Mouse (Mus musculus): ENCODE measurements around the gene D430019H16Rik. TPM values are rescaled to one million over a fixed set of nuclear protein-coding genes. Genes with fewer than 3 reads are reported as not detected.
A peak's percentile ranks its signal among the peaks of the same experiment; 100 is the strongest.

D430019H16Rik gene
- polyA plus RNA-seq, 1 experiment from 2014 or later, result 25.3 TPM

- H3K27me3 ChIP-seq (ENCODE audit: control insufficient read depth, insufficient read depth, low read length), result no peaks in the 10 kb centered on the region
Measured at GRCm38 (mm10) chr12:105498842-105499241, 45.2 kb downstream of the D430019H16Rik start.

GRCm38 (mm10) chr12:105500940-105501339 is 47.3 kb downstream of the D430019H16Rik start:
- H3K9me3 ChIP-seq (ENCODE audit: control insufficient read depth, low read length), result no peaks in the 10 kb centered on the region
- H3K27ac ChIP-seq (replicated peaks; ENCODE audit: low read depth, low read length), result no peak overlapping the region
- no peaks in the 10 kb centered on the region for H3K4me1 ChIP-seq (ENCODE audit: control insufficient read depth, insufficient read depth, low read length)
- DNase-seq (no peak), ATAC-seq (ENCODE audit: low FRiP score, low TSS enrichment) (no peak)
- WGBS, result 69% methylated on average over 5 of the region's 5 CpGs
- H3K36me3 ChIP-seq (ENCODE audit: control insufficient read depth, insufficient read depth, low read length), result no peaks in the 10 kb centered on the region
- H3K9ac ChIP-seq (replicated peaks; ENCODE audit: low read length), result no peak overlapping the region
- H3K27me3 ChIP-seq (ENCODE audit: control insufficient read depth, insufficient read depth, low read length), result no peaks in the 10 kb centered on the region
- no peak overlapping the region for H3K4me3 ChIP-seq (replicated peaks; ENCODE audit: low read depth, low read length)
- no peak overlapping the region for H3K4me2 ChIP-seq (ENCODE audit: low read length)

More at GRCm38 (mm10) chr12:105498842-105499241, 45.2 kb downstream of the D430019H16Rik start:
- no peak for ATAC-seq (ENCODE audit: low FRiP score, low TSS enrichment)
- no peaks in the 10 kb centered on the region for H3K4me1 ChIP-seq (ENCODE audit: control insufficient read depth, insufficient read depth, low read length)
- H3K4me2 ChIP-seq (ENCODE audit: low read length), result no peak overlapping the region
- H3K27ac ChIP-seq (replicated peaks; ENCODE audit: low read depth, low read length), result no peak overlapping the region
- H3K9ac ChIP-seq (replicated peaks; ENCODE audit: low read length), result no peak overlapping the region
- no peak overlapping the region for H3K4me3 ChIP-seq (replicated peaks; ENCODE audit: low read depth, low read length)
- H3K36me3 ChIP-seq (ENCODE audit: control insufficient read depth, insufficient read depth, low read length), result 0 out of 2 replicates have a peak, but pooled peaks cover 4% of the 10 kb centered on the region
- DNase-seq, result no peak
- WGBS, result 80% methylated on average over 4 of the region's 4 CpGs
- H3K9me3 ChIP-seq (ENCODE audit: control insufficient read depth, low read length), result no peaks in the 10 kb centered on the region

GRCm38 (mm10) chr12:105504736-105505135 is 51.1 kb downstream of the D430019H16Rik start:
- DNase-seq (peak; percentile 27), ATAC-seq (ENCODE audit: low FRiP score, low TSS enrichment) (no peak)
- no peak overlapping the region for H3K27ac ChIP-seq (replicated peaks; ENCODE audit: low read depth, low read length)
- H3K36me3 ChIP-seq (ENCODE audit: control insufficient read depth, insufficient read depth, low read length), result no peaks in the 10 kb centered on the region
- H3K4me3 ChIP-seq (replicated peaks; ENCODE audit: low read depth, low read length), result no peak overlapping the region
- H3K4me1 ChIP-seq (ENCODE audit: control insufficient read depth, insufficient read depth, low read length), result no peaks in the 10 kb centered on the region
- H3K27me3 ChIP-seq (ENCODE audit: control insufficient read depth, insufficient read depth, low read length), result no peaks in the 10 kb centered on the region
- 67% methylated on average over 6 of the region's 6 CpGs for WGBS
- no peak overlapping the region for H3K9ac ChIP-seq (replicated peaks; ENCODE audit: low read length)
- no peak overlapping the region for H3K4me2 ChIP-seq (ENCODE audit: low read length)
- no peaks in the 10 kb centered on the region for H3K9me3 ChIP-seq (ENCODE audit: control insufficient read depth, low read length)

- no peak overlapping the region for H3K27ac ChIP-seq (replicated peaks; ENCODE audit: low read depth, low read length)
- no peaks in the 10 kb centered on the region for H3K36me3 ChIP-seq (ENCODE audit: control insufficient read depth, insufficient read depth, low read length)
- DNase-seq (no peak), ATAC-seq (ENCODE audit: low FRiP score, low TSS enrichment) (no peak)
- no peak overlapping the region for H3K4me2 ChIP-seq (ENCODE audit: low read length)
- no peak overlapping the region for H3K4me3 ChIP-seq (replicated peaks; ENCODE audit: low read depth, low read length)
- H3K4me1 ChIP-seq (ENCODE audit: control insufficient read depth, insufficient read depth, low read length), result no peaks in the 10 kb centered on the region
- no peaks in the 10 kb centered on the region for H3K9me3 ChIP-seq (ENCODE audit: control insufficient read depth, low read length)
- 91% methylated on average over 5 of the region's 5 CpGs for WGBS
- no peak overlapping the region for H3K9ac ChIP-seq (replicated peaks; ENCODE audit: low read length)
- no peaks in the 10 kb centered on the region for H3K27me3 ChIP-seq (ENCODE audit: control insufficient read depth, insufficient read depth, low read length)
Measured at GRCm38 (mm10) chr12:105511109-105511508, 57.5 kb downstream of the D430019H16Rik start.

GRCm38 (mm10) chr12:105511671-105512502 is 58.2 kb downstream of the D430019H16Rik start:
- Histone ChIP-seq H3K4me3 (replicated peaks; ENCODE audit: low read depth, low read length) (no peak overlapping the region), H3K27ac (replicated peaks; ENCODE audit: low read depth, low read length) (no peak overlapping the region), H3K36me3 (ENCODE audit: control insufficient read depth, insufficient read depth, low read length) (no peaks in the 10 kb centered on the region), H3K4me2 (ENCODE audit: low read length) (no peak overlapping the region), H3K4me1 (ENCODE audit: control insufficient read depth, insufficient read depth, low read length) (no peaks in the 10 kb centered on the region), H3K27me3 (ENCODE audit: control insufficient read depth, insufficient read depth, low read length) (no peaks in the 10 kb centered on the region), H3K9me3 (ENCODE audit: control insufficient read depth, low read length) (no peaks in the 10 kb centered on the region), H3K9ac (replicated peaks; ENCODE audit: low read length) (no peak overlapping the region)
- DNase-seq (no peak), ATAC-seq (ENCODE audit: low FRiP score, low TSS enrichment) (no peak)
- 87% methylated on average over 16 of the region's 16 CpGs for WGBS

- DNase-seq (no peak), ATAC-seq (ENCODE audit: low FRiP score, low TSS enrichment) (no peak)
- no peaks in the 10 kb centered on the region for H3K36me3 ChIP-seq (ENCODE audit: control insufficient read depth, insufficient read depth, low read length)
- H3K9ac ChIP-seq (replicated peaks; ENCODE audit: low read length), result no peak overlapping the region
- WGBS, result 86% methylated on average over 10 of the region's 10 CpGs
- H3K27ac ChIP-seq (replicated peaks; ENCODE audit: low read depth, low read length), result no peak overlapping the region
- no peak overlapping the region for H3K4me3 ChIP-seq (replicated peaks; ENCODE audit: low read depth, low read length)
- H3K4me2 ChIP-seq (ENCODE audit: low read length), result no peak overlapping the region
- H3K4me1 ChIP-seq (ENCODE audit: control insufficient read depth, insufficient read depth, low read length), result no peaks in the 10 kb centered on the region
- H3K9me3 ChIP-seq (ENCODE audit: control insufficient read depth, low read length), result no peaks in the 10 kb centered on the region
- no peaks in the 10 kb centered on the region for H3K27me3 ChIP-seq (ENCODE audit: control insufficient read depth, insufficient read depth, low read length)
Measured at GRCm38 (mm10) chr12:105514111-105514510, 60.5 kb downstream of the D430019H16Rik start.

- Histone ChIP-seq H3K4me3 (replicated peaks; ENCODE audit: low read depth, low read length) (no peak overlapping the region), H3K9ac (replicated peaks; ENCODE audit: low read length) (no peak overlapping the region), H3K27me3 (ENCODE audit: control insufficient read depth, insufficient read depth, low read length) (no peaks in the 10 kb centered on the region), H3K4me1 (ENCODE audit: control insufficient read depth, insufficient read depth, low read length) (no peaks in the 10 kb centered on the region), H3K27ac (replicated peaks; ENCODE audit: low read depth, low read length) (no peak overlapping the region), H3K9me3 (ENCODE audit: control insufficient read depth, low read length) (no peaks in the 10 kb centered on the region), H3K36me3 (ENCODE audit: control insufficient read depth, insufficient read depth, low read length) (no peaks in the 10 kb centered on the region), H3K4me2 (ENCODE audit: low read length) (no peak overlapping the region)
- DNase-seq (no peak), ATAC-seq (ENCODE audit: low FRiP score, low TSS enrichment) (no peak)
- 84% methylated on average over 21 of the region's 21 CpGs for WGBS
Measured at GRCm38 (mm10) chr12:105517026-105517675, 63.5 kb downstream of the D430019H16Rik start.

- no peaks in the 10 kb centered on the region for H3K27me3 ChIP-seq (ENCODE audit: control insufficient read depth, insufficient read depth, low read length)
- no peak overlapping the region for H3K27ac ChIP-seq (replicated peaks; ENCODE audit: low read depth, low read length)
- no peak overlapping the region for H3K4me3 ChIP-seq (replicated peaks; ENCODE audit: low read depth, low read length)
- no peaks in the 10 kb centered on the region for H3K9me3 ChIP-seq (ENCODE audit: control insufficient read depth, low read length)
- ATAC-seq (ENCODE audit: low FRiP score, low TSS enrichment) (no peak), DNase-seq (no peak)
- no peak overlapping the region for H3K4me2 ChIP-seq (ENCODE audit: low read length)
- H3K36me3 ChIP-seq (ENCODE audit: control insufficient read depth, insufficient read depth, low read length), result no peaks in the 10 kb centered on the region
- no peaks in the 10 kb centered on the region for H3K4me1 ChIP-seq (ENCODE audit: control insufficient read depth, insufficient read depth, low read length)
- WGBS, result 95% methylated on average over 2 of the region's 2 CpGs
- no peak overlapping the region for H3K9ac ChIP-seq (replicated peaks; ENCODE audit: low read length)
Measured at GRCm38 (mm10) chr12:105519851-105520250, 66.2 kb downstream of the D430019H16Rik start.
